Mouse (Mus musculus): ENCODE measurements at regions not wholly inside any gene's neighbourhood (a gene's known extent, or its start where the extent isn't known, plus 50 kb on each side); places are given as distances from the start of the nearest gene placed in this dataset.

- H3K4me3 ChIP-seq (replicated peaks): no peak overlapping the region
- TF ChIP-seq GATA1 (IDR thresholded peaks at IDR 0.05; ENCODE audit: borderline replicate concordance, low read length) (no peak), FLI1 (IDR thresholded peaks at IDR 0.05; ENCODE audit: low read length) (no peak)
- peaks cover 12% of the 10 kb centered on the region; the same call in 1 of the 2 replicates for H3K9me3 ChIP-seq
- H3K4me1 ChIP-seq: no peaks in the 10 kb centered on the region
- no peaks in the 10 kb centered on the region for H3K27me3 ChIP-seq (replicated peaks)
- no peaks in the 10 kb centered on the region for H3K36me3 ChIP-seq (replicated peaks; ENCODE audit: low read length)
Observed at GRCm38 (mm10) chr1:189584831-189585230, 103.1 kb downstream of the Cenpf start.

GRCm38 (mm10) chr1:189581427-189581826 is 106.5 kb downstream of the Cenpf start:
- H3K36me3 ChIP-seq (replicated peaks; ENCODE audit: low read length): no peaks in the 10 kb centered on the region
- no peak for TF ChIP-seq FLI1 (IDR thresholded peaks at IDR 0.05; ENCODE audit: low read length)
- no peaks in the 10 kb centered on the region for H3K4me1 ChIP-seq
- peaks cover 16% of the 10 kb centered on the region for H3K9me3 ChIP-seq
- no peak overlapping the region for H3K4me3 ChIP-seq (replicated peaks)
- H3K27me3 ChIP-seq (replicated peaks): no peaks in the 10 kb centered on the region

GRCm38 (mm10) chr1:189579358-189579757 is 108.5 kb downstream of the Cenpf start:
- peaks cover 28% of the 10 kb centered on the region for H3K9me3 ChIP-seq
- H3K4me1 ChIP-seq: no peaks in the 10 kb centered on the region
- no peaks in the 10 kb centered on the region for H3K36me3 ChIP-seq (replicated peaks; ENCODE audit: low read length)
- H3K4me3 ChIP-seq (replicated peaks): no peak overlapping the region
- no peaks in the 10 kb centered on the region for H3K27me3 ChIP-seq (replicated peaks)
- TF ChIP-seq FLI1 (IDR thresholded peaks at IDR 0.05; ENCODE audit: low read length) (no peak), GATA1 (IDR thresholded peaks at IDR 0.05; ENCODE audit: borderline replicate concordance, low read length) (no peak)

GRCm38 (mm10) chr1:189576311-189577002 is 111.4 kb downstream of the Cenpf start:
- H3K4me1 ChIP-seq: no peaks in the 10 kb centered on the region
- no peaks in the 10 kb centered on the region for H3K27me3 ChIP-seq (replicated peaks)
- H3K36me3 ChIP-seq (replicated peaks; ENCODE audit: low read length): no peaks in the 10 kb centered on the region
- no peak for TF ChIP-seq GATA1 (IDR thresholded peaks at IDR 0.05; ENCODE audit: borderline replicate concordance, low read length)
- TF ChIP-seq FLI1 (IDR thresholded peaks at IDR 0.05; ENCODE audit: low read length): no peak
- peaks cover 31% of the 10 kb centered on the region for H3K9me3 ChIP-seq
- no peak overlapping the region for H3K4me3 ChIP-seq (replicated peaks)

- no peak for TF ChIP-seq FLI1 (IDR thresholded peaks at IDR 0.05; ENCODE audit: low read length)
- no peak for TF ChIP-seq GATA1 (IDR thresholded peaks at IDR 0.05; ENCODE audit: borderline replicate concordance, low read length)
- H3K4me3 ChIP-seq (replicated peaks): no peak overlapping the region
- H3K27me3 ChIP-seq (replicated peaks): no peaks in the 10 kb centered on the region
- no peaks in the 10 kb centered on the region for H3K36me3 ChIP-seq (replicated peaks; ENCODE audit: low read length)
- peaks cover 31% of the 10 kb centered on the region for H3K9me3 ChIP-seq
- no peaks in the 10 kb centered on the region for H3K4me1 ChIP-seq
Observed at GRCm38 (mm10) chr1:189575525-189576240, 112.2 kb downstream of the Cenpf start.

GRCm38 (mm10) chr1:189566491-189566890 is 121.4 kb downstream of the Cenpf start:
- no peaks in the 10 kb centered on the region for H3K36me3 ChIP-seq (replicated peaks; ENCODE audit: low read length)

GRCm38 (mm10) chr1:189561831-189562230 is 126.1 kb downstream of the Cenpf start:
- H3K4me3 ChIP-seq (replicated peaks): no peak overlapping the region
- H3K36me3 ChIP-seq (replicated peaks; ENCODE audit: low read length): no peaks in the 10 kb centered on the region
- TF ChIP-seq GATA1 (IDR thresholded peaks at IDR 0.05; ENCODE audit: borderline replicate concordance, low read length): no peak
- TF ChIP-seq FLI1 (IDR thresholded peaks at IDR 0.05; ENCODE audit: low read length): no peak
- H3K9me3 ChIP-seq: peaks cover 50% of the 10 kb centered on the region
- H3K27me3 ChIP-seq (replicated peaks): no peaks in the 10 kb centered on the region
- no peaks in the 10 kb centered on the region for H3K4me1 ChIP-seq

More at GRCm38 (mm10) chr1:189566491-189566890, 121.4 kb downstream of the Cenpf start:
- H3K4me3 ChIP-seq (replicated peaks): no peak overlapping the region
- H3K27me3 ChIP-seq (replicated peaks): no peaks in the 10 kb centered on the region
- TF ChIP-seq GATA1 (IDR thresholded peaks at IDR 0.05; ENCODE audit: borderline replicate concordance, low read length) (no peak), FLI1 (IDR thresholded peaks at IDR 0.05; ENCODE audit: low read length) (no peak)
- no peaks in the 10 kb centered on the region for H3K4me1 ChIP-seq
- peaks cover 32% of the 10 kb centered on the region for H3K9me3 ChIP-seq

GRCm38 (mm10) chr1:189560576-189560975 is 127.3 kb downstream of the Cenpf start:
- Histone ChIP-seq H3K9me3 (peaks cover 60% of the 10 kb centered on the region), H3K36me3 (replicated peaks; ENCODE audit: low read length) (no peaks in the 10 kb centered on the region), H3K27me3 (replicated peaks) (no peaks in the 10 kb centered on the region), H3K4me1 (no peaks in the 10 kb centered on the region), H3K4me3 (replicated peaks) (no peak overlapping the region)
- no peak for TF ChIP-seq FLI1 (IDR thresholded peaks at IDR 0.05; ENCODE audit: low read length)
- TF ChIP-seq GATA1 (IDR thresholded peaks at IDR 0.05; ENCODE audit: borderline replicate concordance, low read length): no peak

- Histone ChIP-seq H3K4me3 (replicated peaks) (no peak overlapping the region), H3K27me3 (replicated peaks) (no peaks in the 10 kb centered on the region), H3K4me1 (no peaks in the 10 kb centered on the region), H3K36me3 (replicated peaks; ENCODE audit: low read length) (no peaks in the 10 kb centered on the region), H3K9me3 (peaks cover 40% of the 10 kb centered on the region)
- TF ChIP-seq FLI1 (IDR thresholded peaks at IDR 0.05; ENCODE audit: low read length): no peak
- TF ChIP-seq GATA1 (IDR thresholded peaks at IDR 0.05; ENCODE audit: borderline replicate concordance, low read length): no peak
Observed at GRCm38 (mm10) chr1:189550851-189551250, 137.0 kb downstream of the Cenpf start.

- H3K36me3 ChIP-seq (replicated peaks; ENCODE audit: low read length): no peaks in the 10 kb centered on the region
- no peaks in the 10 kb centered on the region for H3K4me1 ChIP-seq
- H3K4me3 ChIP-seq (replicated peaks): no peak overlapping the region
- H3K9me3 ChIP-seq: peaks cover 15% of the 10 kb centered on the region
- no peak for TF ChIP-seq FLI1 (IDR thresholded peaks at IDR 0.05; ENCODE audit: low read length)
- H3K27me3 ChIP-seq (replicated peaks): no peaks in the 10 kb centered on the region
Observed at GRCm38 (mm10) chr1:189532834-189533233, 130.8 kb upstream of the Kcnk2 start.

All from megakaryocyte, embryonic 14.5 days (primary cell).